Mouse (Mus musculus) erythroblast, embryonic 14.5 days (primary cell): ENCODE measurements at regions not wholly inside any gene's neighbourhood (a gene's known extent, or its start where the extent isn't known, plus 50 kb on each side); places are given as distances from the start of the nearest gene placed in this dataset.

Experiments
- GATA1 ChIP-seq: IDR thresholded peaks from 2 replicates; pipeline ENCODE4 v1.6.1; 2012; ENCODE audit warnings: low read length, inconsistent platforms, mixed read lengths
- TAL1 ChIP-seq: IDR thresholded peaks from 3 replicates; pipeline ENCODE4 v1.6.1; 2012; ENCODE audit warnings: low read length, inconsistent platforms, mixed read lengths

DNA sequence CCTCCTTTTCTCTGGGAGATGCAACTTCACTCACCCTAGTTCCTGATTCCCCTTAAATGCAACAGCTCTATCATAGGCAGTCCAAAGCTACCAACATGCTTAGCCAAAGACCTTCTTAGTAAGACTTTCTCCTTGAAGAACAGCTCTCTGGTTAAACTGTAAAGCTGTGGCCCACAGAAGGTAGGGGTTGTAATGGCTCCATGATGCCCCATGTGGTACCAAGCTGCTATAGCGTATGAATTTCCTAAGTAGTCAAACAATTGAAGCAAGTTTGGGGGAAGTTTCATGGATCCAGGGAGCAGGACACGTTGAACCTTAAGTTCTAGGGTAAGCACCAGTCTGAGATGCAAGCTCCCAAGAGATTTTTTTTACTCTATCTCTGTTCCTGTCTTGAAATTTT is 236.1 kb upstream of the Irx5 start:
- TF ChIP-seq TAL1 (no peak), GATA1 (no peak)
